Mouse (Mus musculus) bone marrow macrophage, adult 2 months (primary cell): Measurements from ENCODE around the gene Ntm.

Experiments
- CTCF ChIP-seq: IDR thresholded peaks from 2 replicates; pipeline ENCODE4 v1.5.1; 2012; ENCODE audit warnings: low read depth, mild to moderate bottlenecking, low read length, moderate library complexity
- POLR2A ChIP-seq: IDR thresholded peaks from 2 replicates; pipeline ENCODE4 v1.6.1; 2012; ENCODE audit warnings: mild to moderate bottlenecking, low read depth, low read length, borderline replicate concordance

GRCm38 (mm10) chr9:29124455-29124854 is 838.5 kb downstream of the Ntm start:
- TF ChIP-seq CTCF (no peak), POLR2A (no peak)
